Mouse (Mus musculus) forebrain, postnatal 0 days (tissue): Measurements from ENCODE around the gene Ppm1e. TPM values are rescaled to one million over a fixed set of nuclear protein-coding genes. Genes with fewer than 3 reads are reported as not detected.

ENCODE experiments used
- ATAC-seq: fragments of 200-750 bp; cut with Nextera tagmentation; 2 replicates; pipeline ENCODE4 v1.8.0; 2017; ENCODE audit warnings: mild to moderate bottlenecking, moderate library complexity
- DNase-seq: peaks from one replicate; pipeline ENCODE4 v3.0.0-alpha.2; 2015
- H3K27ac ChIP-seq: fragments of 300-500 bp; sonication (generic); 2 replicates; pipeline ENCODE4 v1.5.1; 2014; ENCODE audit warnings: low read depth, mild to moderate bottlenecking, antibody characterized with exemption, low read length, moderate library complexity, mixed read lengths
- H3K27me3 ChIP-seq: fragments of 300-500 bp; sonication (generic); 2 replicates; pipeline ENCODE4 v1.6.1; 2014; ENCODE audit warnings: mild to moderate bottlenecking, low read length, mixed read lengths; ENCODE audit not compliant: insufficient read depth
- H3K36me3 ChIP-seq: fragments of 300-500 bp; sonication (generic); 2 replicates; pipeline ENCODE4 v1.6.1; 2014; ENCODE audit warnings: mild to moderate bottlenecking, moderate library complexity; ENCODE audit not compliant: insufficient read depth
- H3K4me1 ChIP-seq: fragments of 300-500 bp; sonication (generic); 2 replicates; pipeline ENCODE4 v1.6.1; 2014; ENCODE audit warnings: antibody characterized with exemption; ENCODE audit not compliant: insufficient read depth
- H3K4me2 ChIP-seq: fragments of 300-500 bp; sonication (generic); 2 replicates; pipeline ENCODE4 v1.6.1; 2014; ENCODE audit warnings: low read depth, mild to moderate bottlenecking, moderate library complexity
- H3K4me3 ChIP-seq: fragments of 300-500 bp; sonication (generic); 2 replicates; pipeline ENCODE4 v1.5.1; 2014; ENCODE audit warnings: low read depth, low read length, mixed read lengths
- H3K9ac ChIP-seq: fragments of 300-500 bp; sonication (generic); 2 replicates; pipeline ENCODE4 v1.6.1; 2014; ENCODE audit warnings: mild to moderate bottlenecking
- H3K9me3 ChIP-seq: fragments of 300-500 bp; sonication (generic); 2 replicates; pipeline ENCODE4 v1.6.1; 2016; ENCODE audit warnings: low read length
- CTCF ChIP-seq: sonication (generic); IDR thresholded peaks from 2 replicates; pipeline ENCODE4 v1.5.1; 2016; ENCODE audit warnings: antibody characterized with exemption, control low read depth, low read depth
- WGBS: fragments of 180-500 bp; shearing (Covaris S2); extraction: QIAGEN DNeasy Blood & Tissue Kit; methylation state at CpG from one replicate; pipeline ENCODE4 v1.1.7; 2014; 5-methylcytosine and 5-hydroxymethylcytosine counted together
- polyA plus RNA-seq: library from polyadenylated mRNA; unstranded; fragments of >200 nt; fragmentation: Nextera tagmentation; extraction: Ambion mirVana; gene quantifications from 2 replicates; pipeline ENCODE4 v1.2.1, GENCODE M21; 2015
- total RNA-seq: library from RNA; depleted of rRNA; stranded (reverse); fragments of >200 nt; gene quantifications from 2 replicates; pipeline ENCODE4 v1.2.3, GENCODE M21; 2014

Gene Ppm1e
- total and polyA plus RNA-seq, 2 experiments from 2014 or later: 18.9 to 85.0 TPM

DNA sequence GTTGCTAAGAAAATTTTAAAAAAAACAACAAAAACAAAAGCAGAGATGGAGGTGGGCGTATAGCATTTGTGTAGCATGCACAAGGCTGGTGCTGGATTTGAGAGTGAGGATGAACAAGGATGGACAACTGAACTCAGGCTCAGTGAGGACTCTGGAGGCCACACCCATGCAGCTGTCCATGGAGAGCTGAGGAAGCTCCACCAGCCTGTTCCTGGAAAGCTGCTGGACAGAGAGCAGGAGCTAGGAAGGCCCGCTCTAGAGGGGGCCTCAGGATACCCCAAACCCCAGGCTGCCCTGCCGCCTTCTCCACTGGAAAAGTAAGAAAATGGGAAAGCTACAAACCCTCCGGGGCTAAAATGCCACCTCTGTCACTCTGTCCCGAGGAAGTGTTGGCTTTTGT, 101.5 kb downstream of the Ppm1e start:
- no peak overlapping the region for H3K4me3 ChIP-seq
- WGBS: 93% methylated on average over 5 of the region's 5 CpGs
- no peak overlapping the region for H3K27ac ChIP-seq
- no peak for TF ChIP-seq CTCF
- no peaks in the 10 kb centered on the region for H3K36me3 ChIP-seq
- no peak for ATAC-seq
- no peak for DNase-seq
- no peak overlapping the region for H3K9ac ChIP-seq
- H3K4me2 ChIP-seq: no peak overlapping the region
- no peaks in the 10 kb centered on the region for H3K4me1 ChIP-seq
- no peaks in the 10 kb centered on the region for H3K9me3 ChIP-seq
- H3K27me3 ChIP-seq: no peaks in the 10 kb centered on the region

DNA sequence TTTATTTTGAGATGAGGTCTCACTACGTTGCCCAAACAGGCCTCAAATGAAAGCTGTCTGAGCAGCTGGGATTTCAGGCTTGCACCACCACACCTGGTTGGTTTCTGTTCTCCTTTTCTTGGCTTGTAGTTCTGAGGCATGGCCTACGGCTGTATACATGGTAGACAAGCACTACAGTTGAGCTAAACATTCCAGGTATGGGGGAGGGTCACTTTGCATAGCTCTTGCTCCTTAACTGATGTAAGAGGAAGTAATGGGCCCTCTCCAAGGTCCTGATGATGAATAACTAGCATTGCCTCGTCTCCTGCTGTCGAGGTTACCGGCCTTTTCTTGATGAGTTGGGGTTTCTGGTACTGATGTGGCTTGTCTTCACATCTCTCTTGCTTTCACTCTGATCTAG, 104.7 kb downstream of the Ppm1e start:
- Histone ChIP-seq H3K27me3 (no peaks in the 10 kb centered on the region), H3K4me2 (no peak overlapping the region), H3K4me3 (no peak overlapping the region), H3K27ac (no peak overlapping the region), H3K36me3 (no peaks in the 10 kb centered on the region), H3K9me3 (no peaks in the 10 kb centered on the region), H3K9ac (no peak overlapping the region), H3K4me1 (no peaks in the 10 kb centered on the region)
- TF ChIP-seq CTCF: no peak
- 64% methylated on average over 5 of the region's 5 CpGs for WGBS
- no peak for ATAC-seq
- DNase-seq: no peak

DNA sequence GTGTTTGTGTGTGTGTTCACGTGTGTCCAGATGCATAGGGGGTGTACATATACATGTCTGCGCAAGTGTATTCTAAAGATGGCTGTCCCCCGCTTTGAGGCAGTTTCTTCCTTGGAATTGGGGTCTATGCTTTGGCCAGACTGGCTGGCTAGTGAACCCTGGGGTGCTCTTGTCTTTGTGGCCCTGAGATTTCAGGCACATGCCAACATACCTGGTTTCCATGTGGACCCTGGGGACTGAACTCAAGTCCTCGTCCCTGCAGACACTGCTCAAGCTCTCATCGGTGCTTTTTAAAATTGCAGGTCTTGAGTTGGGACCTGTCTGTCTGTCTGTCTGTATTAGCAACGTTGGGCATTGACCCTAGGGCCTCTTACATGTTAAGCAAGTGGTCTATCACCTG, 105.5 kb downstream of the Ppm1e start:
- H3K27ac ChIP-seq: no peak overlapping the region
- no peak overlapping the region for H3K4me3 ChIP-seq
- no peak overlapping the region for H3K9ac ChIP-seq
- no peaks in the 10 kb centered on the region for H3K27me3 ChIP-seq
- WGBS: 93% methylated on average over 6 of the region's 6 CpGs
- no peak overlapping the region for H3K4me2 ChIP-seq
- no peaks in the 10 kb centered on the region for H3K4me1 ChIP-seq
- no peaks in the 10 kb centered on the region for H3K9me3 ChIP-seq
- DNase-seq: no peak
- TF ChIP-seq CTCF: no peak
- H3K36me3 ChIP-seq: no peaks in the 10 kb centered on the region
- no peak for ATAC-seq

DNA sequence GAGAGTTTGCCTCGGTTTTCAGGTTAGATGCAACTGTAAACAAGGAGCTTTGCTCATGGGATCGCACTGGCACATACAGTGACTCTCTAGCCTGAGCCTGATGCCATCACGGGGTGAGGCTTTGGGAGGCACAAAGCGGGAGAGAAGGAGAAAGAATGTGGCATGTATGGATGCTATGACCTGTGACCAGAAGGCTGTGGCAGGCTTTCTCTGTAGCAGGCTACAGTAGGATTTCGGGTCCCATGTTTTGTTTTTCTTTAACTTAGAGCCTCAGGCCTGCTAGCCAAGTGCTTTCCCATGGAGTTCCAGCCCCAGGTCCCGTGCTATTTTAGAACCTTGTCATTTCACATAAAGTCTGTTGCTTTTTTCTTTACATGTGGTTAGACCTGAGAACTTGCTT, 108.7 kb downstream of the Ppm1e start:
- Histone ChIP-seq H3K36me3 (no peaks in the 10 kb centered on the region), H3K9ac (no peak overlapping the region), H3K27me3 (no peaks in the 10 kb centered on the region), H3K4me3 (no peak overlapping the region), H3K9me3 (no peaks in the 10 kb centered on the region), H3K27ac (no peak overlapping the region), H3K4me1 (peaks cover 11% of the 10 kb centered on the region; the same call in 1 of the 2 replicates), H3K4me2 (no peak overlapping the region)
- WGBS: 79% methylated on average over 6 of the region's 6 CpGs
- DNase-seq (no peak), ATAC-seq (no peak)
- no peak for TF ChIP-seq CTCF

DNA sequence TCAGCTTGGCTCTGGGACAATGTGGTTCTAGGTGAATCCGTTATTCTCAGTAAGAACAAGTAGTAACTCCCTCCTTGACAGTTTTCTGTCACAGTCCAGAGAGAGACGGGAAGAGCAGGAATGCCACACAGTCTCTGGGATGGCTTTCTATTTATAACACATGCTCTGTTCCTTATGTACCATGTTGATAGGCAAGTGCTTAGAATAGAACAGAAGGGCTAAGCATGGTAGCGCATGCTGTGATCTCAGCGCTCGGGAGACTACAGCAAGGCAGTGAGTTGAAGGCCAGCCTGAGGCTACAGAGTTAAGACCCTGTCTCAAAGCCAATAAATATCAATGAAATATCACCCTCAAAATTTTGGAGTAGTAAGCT, 111.3 kb downstream of the Ppm1e start:
- DNase-seq (peak; percentile 26), ATAC-seq (peak; percentile 54)
- no peak overlapping the region for H3K4me3 ChIP-seq
- 38% methylated on average over 5 of the region's 5 CpGs for WGBS
- H3K4me2 ChIP-seq: 0 out of 2 replicates have a peak overlapping the region, but pooled peaks have one; percentile 8
- H3K4me1 ChIP-seq: peaks cover 11% of the 10 kb centered on the region; the same call in 1 of the 2 replicates
- H3K9me3 ChIP-seq: no peaks in the 10 kb centered on the region
- H3K36me3 ChIP-seq: no peaks in the 10 kb centered on the region
- H3K27me3 ChIP-seq: no peaks in the 10 kb centered on the region
- H3K27ac ChIP-seq: peak overlapping the region; percentile 29; the same call in 1 of the 2 replicates
- no peak for TF ChIP-seq CTCF
- no peak overlapping the region for H3K9ac ChIP-seq

DNA sequence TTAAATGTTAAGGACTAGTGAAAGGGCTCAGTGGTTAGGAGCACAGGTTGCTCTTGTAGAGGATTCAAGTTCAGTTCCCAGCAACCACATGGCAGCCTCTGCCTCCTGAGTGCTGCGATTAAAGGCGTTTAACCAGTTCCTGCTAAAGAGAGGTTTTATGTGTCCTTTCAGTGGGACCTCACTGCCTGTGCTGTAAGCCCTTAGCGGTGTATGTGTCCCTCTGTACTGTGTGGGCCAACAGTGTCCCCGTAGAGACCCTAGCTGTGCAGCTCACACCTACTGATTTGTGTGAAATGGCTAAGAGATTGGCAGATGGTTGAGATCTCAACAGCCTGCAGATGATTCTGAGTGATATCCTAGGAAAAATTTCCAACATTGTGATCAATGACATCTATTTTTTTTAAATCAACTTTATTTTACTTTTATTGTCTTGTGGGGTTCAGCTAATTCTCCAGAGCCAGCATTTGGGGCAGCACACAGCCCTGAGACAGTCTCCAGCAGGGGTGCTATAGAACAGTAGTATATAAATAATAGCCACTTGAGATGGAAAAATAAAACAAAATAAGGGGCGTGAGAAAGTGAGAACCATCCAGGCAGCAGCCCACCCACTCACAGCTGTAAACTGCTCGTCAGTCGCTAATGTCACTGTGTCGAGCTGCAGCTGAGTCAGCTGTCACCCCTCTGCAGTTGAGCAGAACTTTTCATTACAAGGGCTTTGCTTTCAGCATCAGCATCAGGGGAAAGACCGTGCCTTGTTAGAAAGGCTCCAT, 111.9 kb downstream of the Ppm1e start:
- Histone ChIP-seq H3K4me1 (peaks cover 11% of the 10 kb centered on the region; the same call in 1 of the 2 replicates), H3K27me3 (no peaks in the 10 kb centered on the region), H3K27ac (peak overlapping the region; percentile 29; the same call in 1 of the 2 replicates), H3K36me3 (no peaks in the 10 kb centered on the region), H3K4me2 (0 out of 2 replicates have a peak overlapping the region, but pooled peaks have one; percentile 8), H3K9me3 (no peaks in the 10 kb centered on the region), H3K4me3 (no peak overlapping the region), H3K9ac (no peak overlapping the region)
- peak; percentile 47 for TF ChIP-seq CTCF
- 29% methylated on average over 9 of the region's 9 CpGs for WGBS
- ATAC-seq (peak; percentile 61), DNase-seq (peak; percentile 34)

DNA sequence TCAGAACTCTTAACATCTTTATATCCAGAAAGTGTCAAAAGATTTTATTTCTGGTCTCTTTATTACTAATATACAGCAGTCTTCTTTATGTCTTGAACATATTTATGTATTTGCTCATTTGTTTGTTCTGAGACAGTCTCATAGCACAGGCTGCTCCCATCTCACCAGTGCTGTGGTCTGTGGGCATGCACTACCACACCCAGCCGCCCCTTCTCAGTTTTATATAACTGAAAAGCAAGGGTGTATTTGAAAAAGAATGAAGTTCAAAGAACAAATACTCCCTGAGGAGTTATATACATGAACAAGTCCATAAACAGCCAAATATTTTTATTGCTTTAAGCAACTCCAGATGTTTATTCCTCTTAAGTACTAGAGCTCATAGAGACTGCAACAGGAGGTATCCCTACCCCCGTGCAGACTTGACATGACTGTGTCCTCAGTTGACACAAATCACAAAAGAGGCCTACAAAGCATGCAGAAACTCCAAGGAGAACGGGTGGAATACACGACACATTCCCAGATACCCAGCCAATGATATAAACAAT, 112.6 kb downstream of the Ppm1e start:
- no peak for TF ChIP-seq CTCF
- DNase-seq (no peak), ATAC-seq (no peak)
- Histone ChIP-seq H3K9me3 (no peaks in the 10 kb centered on the region), H3K27me3 (no peaks in the 10 kb centered on the region), H3K9ac (no peak overlapping the region), H3K36me3 (no peaks in the 10 kb centered on the region), H3K4me3 (no peak overlapping the region), H3K4me2 (no peak overlapping the region), H3K27ac (no peak overlapping the region), H3K4me1 (peaks cover 11% of the 10 kb centered on the region; the same call in 1 of the 2 replicates)
- 77% methylated on average over 4 of the region's 4 CpGs for WGBS
